Mouse (Mus musculus) liver, adult 2 months (tissue): Measurements from ENCODE around the gene Fam129a.

Experiments
- CTCF ChIP-seq: fragments of 200-500 bp; IDR thresholded peaks from 2 replicates; pipeline ENCODE4 v1.5.1; 2011; ENCODE audit warnings: low read depth, low read length, control low read depth
- POLR2A ChIP-seq: fragments of 200-500 bp; IDR thresholded peaks from 2 replicates; pipeline ENCODE4 v1.6.1; 2011; ENCODE audit warnings: low read length, control low read depth; ENCODE audit not compliant: insufficient read depth; ENCODE audit errors: extremely low read depth

GRCm38 (mm10) chr1:151699363-151699762, 128.4 kb downstream of the Fam129a start:
- TF ChIP-seq CTCF: no peak
- no peak for TF ChIP-seq POLR2A
